Mouse (Mus musculus) cerebellum, adult 2 months (tissue): ENCODE measurements at regions not wholly inside any gene's neighbourhood (a gene's known extent, or its start where the extent isn't known, plus 50 kb on each side); places are given as distances from the start of the nearest gene placed in this dataset.

Source experiments
- CTCF ChIP-seq: fragments of 200-500 bp; IDR thresholded peaks from 2 replicates; pipeline ENCODE4 v1.5.1; 2011; ENCODE audit warnings: low read depth, mild to moderate bottlenecking, control low read depth, low read length, moderate library complexity, borderline replicate concordance; ENCODE audit not compliant: insufficient read depth
- POLR2A ChIP-seq: fragments of 200-500 bp; IDR thresholded peaks from 2 replicates; pipeline ENCODE4 v1.6.1; 2011; ENCODE audit warnings: low read length, control low read depth, borderline replicate concordance; ENCODE audit not compliant: insufficient read depth

DNA sequence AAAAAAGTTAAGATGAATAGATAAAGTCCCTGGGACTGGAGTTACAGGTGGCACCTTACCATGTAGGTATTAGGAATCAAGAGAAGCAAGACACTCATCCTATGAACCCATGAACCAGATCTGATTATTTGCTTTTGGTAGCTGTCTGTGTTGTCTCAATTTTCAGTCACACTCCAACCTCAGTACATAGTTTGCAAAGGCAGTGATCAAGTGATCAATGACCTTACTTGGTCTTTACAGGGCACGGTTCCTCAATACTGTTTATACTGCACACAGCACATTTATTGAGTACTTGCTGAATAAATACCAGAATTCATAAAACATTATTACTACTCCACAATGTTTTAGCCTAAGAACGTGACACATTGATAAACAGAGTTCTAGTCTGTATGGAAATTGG is 346.7 kb upstream of the Mpdz start:
- TF ChIP-seq CTCF = no peak
- no peak for TF ChIP-seq POLR2A
